Mouse (Mus musculus) lung, postnatal 25 days (tissue): ENCODE measurements around the gene Prss29.
A peak's percentile ranks its signal among the peaks of the same experiment; 100 is the strongest.

Source experiments
- DNase-seq: peaks from one replicate; pipeline ENCODE4 v3.0.0; 2022; ENCODE audit warnings: low spot score

Prss29 gene

GRCm38 (mm10) chr17:25318354-25318753, at the start of gene Prss29:
Gene Prss29 (plus strand): TSS chr17:25318654.
- DNase-seq, result no peak

- peak; percentile 63 for DNase-seq
Measured at GRCm38 (mm10) chr17:25270795-25271335, 47.6 kb upstream of the Prss29 start.

GRCm38 (mm10) chr17:25272326-25272725, 46.1 kb upstream of the Prss29 start:
- DNase-seq, result peak; percentile 50

- DNase-seq, result peak; percentile 89
Measured at GRCm38 (mm10) chr17:25272951-25273705, 45.3 kb upstream of the Prss29 start.

- peak; percentile 95 for DNase-seq
Measured at GRCm38 (mm10) chr17:25273706-25274501, 44.5 kb upstream of the Prss29 start.

GRCm38 (mm10) chr17:25274571-25275346, 43.7 kb upstream of the Prss29 start, which contains the start of gene Ube2i:
Gene Ube2i (minus strand): TSS chr17:25274622.
- no peak for DNase-seq

- no peak for DNase-seq
Measured at GRCm38 (mm10) chr17:25275833-25276232, 42.6 kb upstream of the Prss29 start.

GRCm38 (mm10) chr17:25282133-25282532, 36.3 kb upstream of the Prss29 start:
- DNase-seq, result peak; percentile 83

- DNase-seq, result peak; percentile 77
Measured at GRCm38 (mm10) chr17:25285033-25285432, 33.4 kb upstream of the Prss29 start.

- no peak for DNase-seq
Measured at GRCm38 (mm10) chr17:25288842-25289241, 29.6 kb upstream of the Prss29 start.

GRCm38 (mm10) chr17:25290411-25290810, 28.0 kb upstream of the Prss29 start:
- DNase-seq, result no peak

GRCm38 (mm10) chr17:25293495-25293894, 25.0 kb upstream of the Prss29 start:
- no peak for DNase-seq

- no peak for DNase-seq
Measured at GRCm38 (mm10) chr17:25294111-25294510, 24.3 kb upstream of the Prss29 start.

GRCm38 (mm10) chr17:25298094-25298493, 20.4 kb upstream of the Prss29 start, which contains the start of gene Prss34:
Gene Prss34 (plus strand): TSS chr17:25298394.
- no peak for DNase-seq

GRCm38 (mm10) chr17:25308346-25308745, 10.1 kb upstream of the Prss29 start, which contains the start of gene Prss28:
Gene Prss28 (plus strand): TSS chr17:25308646.
- DNase-seq, result no peak

- no peak for DNase-seq
Measured at GRCm38 (mm10) chr17:25320819-25321218, 2.4 kb downstream of the Prss29 start.

- no peak for DNase-seq
Measured at GRCm38 (mm10) chr17:25322930-25323329, 4.5 kb downstream of the Prss29 start.

GRCm38 (mm10) chr17:25332321-25332720, 13.9 kb downstream of the Prss29 start:
- DNase-seq, result peak; percentile 0

GRCm38 (mm10) chr17:25333943-25334342, 15.5 kb downstream of the Prss29 start:
- DNase-seq, result peak; percentile 5

GRCm38 (mm10) chr17:25338218-25338617, 19.8 kb downstream of the Prss29 start:
- no peak for DNase-seq

GRCm38 (mm10) chr17:25340003-25340402, 21.5 kb downstream of the Prss29 start:
- DNase-seq, result no peak

GRCm38 (mm10) chr17:25341490-25341889, 23.0 kb downstream of the Prss29 start:
- DNase-seq, result no peak
